Mouse (Mus musculus) liver, embryonic 15.5 days (tissue): Measurements from ENCODE around the gene Kl. TPM values are rescaled to one million over a fixed set of nuclear protein-coding genes. Genes with fewer than 3 reads are reported as not detected.

ENCODE experiments used
- ATAC-seq: fragments of 200-750 bp; cut with Nextera tagmentation; 2 replicates; pipeline ENCODE4 v1.8.0; 2017; ENCODE audit warnings: moderate number of reproducible peaks, mild to moderate bottlenecking, moderate library complexity; ENCODE audit not compliant: insufficient read depth
- H3K27ac ChIP-seq: fragments of 300-500 bp; sonication (generic); replicated peaks from 2 replicates; pipeline ENCODE4 v1.5.1; 2015; ENCODE audit warnings: mild to moderate bottlenecking, inconsistent platforms
- H3K27me3 ChIP-seq: fragments of 300-500 bp; sonication (generic); 2 replicates; pipeline ENCODE4 v1.6.1; 2015; ENCODE audit warnings: mild to moderate bottlenecking, inconsistent platforms
- H3K36me3 ChIP-seq: fragments of 300-500 bp; sonication (generic); replicated peaks from 2 replicates; pipeline ENCODE4 v1.6.1; 2015; ENCODE audit warnings: moderate library complexity, mild to moderate bottlenecking, inconsistent platforms
- H3K4me1 ChIP-seq: fragments of 300-500 bp; sonication (generic); replicated peaks from 2 replicates; pipeline ENCODE4 v1.6.1; 2015; ENCODE audit warnings: inconsistent platforms
- H3K4me2 ChIP-seq: fragments of 300-500 bp; sonication (generic); 2 replicates; pipeline ENCODE4 v1.6.1; 2015; ENCODE audit warnings: moderate library complexity, mild to moderate bottlenecking, inconsistent platforms
- H3K4me3 ChIP-seq: fragments of 300-500 bp; sonication (generic); replicated peaks from 2 replicates; pipeline ENCODE4 v1.5.1; 2015; ENCODE audit warnings: mild to moderate bottlenecking, inconsistent platforms
- H3K9ac ChIP-seq: fragments of 300-500 bp; sonication (generic); 2 replicates; pipeline ENCODE4 v1.6.1; 2015; ENCODE audit warnings: moderate library complexity, mild to moderate bottlenecking, inconsistent platforms
- H3K9me3 ChIP-seq: fragments of 300-500 bp; sonication (generic); replicated peaks from 2 replicates; pipeline ENCODE4 v1.6.1; 2016; ENCODE audit warnings: inconsistent platforms
- WGBS: fragments of 180-500 bp; shearing (Covaris S2); methylation state at CpG from one replicate; pipeline ENCODE4 v1.1.7; 2015; ENCODE audit warnings: mixed read lengths; ENCODE audit not compliant: insufficient replicate concordance; 5-methylcytosine and 5-hydroxymethylcytosine counted together
- polyA plus RNA-seq: library from polyadenylated mRNA; unstranded; fragments of >200 nt; fragmentation: Nextera tagmentation; extraction: Ambion mirVana; gene quantifications from 2 replicates; pipeline ENCODE4 v1.2.1, GENCODE M21; 2015

Kl gene
- polyA plus RNA-seq, 1 experiment from 2014 or later = 0.09 TPM

DNA sequence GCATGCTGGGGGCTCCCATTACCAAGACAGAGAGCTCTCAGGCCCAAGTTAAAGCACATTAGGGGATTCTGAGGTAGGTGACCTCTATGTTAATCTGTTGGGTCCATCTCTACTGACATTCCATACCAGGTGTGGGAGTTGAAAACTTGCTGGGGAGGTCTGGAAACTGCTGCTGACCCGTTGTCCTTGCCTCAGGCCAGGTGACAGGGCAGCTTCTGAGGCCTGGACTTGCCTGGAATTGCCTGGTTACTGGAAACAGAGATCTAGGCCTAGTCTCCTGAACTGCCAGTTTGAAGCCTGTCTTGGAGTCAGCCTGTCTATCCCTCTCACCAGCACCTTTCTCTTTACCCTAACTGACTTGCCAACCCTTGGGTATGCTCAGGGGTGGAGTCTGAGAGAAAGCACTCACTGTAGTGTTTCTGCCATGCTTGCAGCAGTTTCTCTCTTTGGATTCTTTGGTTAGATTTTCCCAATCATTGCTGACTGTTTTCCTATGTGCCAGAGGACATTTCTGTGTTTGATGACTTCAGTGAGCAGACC is 51.9 kb downstream of the Kl start:
- WGBS = 50% methylated on average over 1 of the region's 1 CpGs
- Histone ChIP-seq H3K4me1 (no peaks in the 10 kb centered on the region), H3K4me3 (no peak overlapping the region), H3K27ac (no peak overlapping the region), H3K36me3 (no peaks in the 10 kb centered on the region), H3K9me3 (no peaks in the 10 kb centered on the region), H3K4me2 (no peak overlapping the region), H3K27me3 (no peaks in the 10 kb centered on the region), H3K9ac (no peak overlapping the region)
- no peak for ATAC-seq

DNA sequence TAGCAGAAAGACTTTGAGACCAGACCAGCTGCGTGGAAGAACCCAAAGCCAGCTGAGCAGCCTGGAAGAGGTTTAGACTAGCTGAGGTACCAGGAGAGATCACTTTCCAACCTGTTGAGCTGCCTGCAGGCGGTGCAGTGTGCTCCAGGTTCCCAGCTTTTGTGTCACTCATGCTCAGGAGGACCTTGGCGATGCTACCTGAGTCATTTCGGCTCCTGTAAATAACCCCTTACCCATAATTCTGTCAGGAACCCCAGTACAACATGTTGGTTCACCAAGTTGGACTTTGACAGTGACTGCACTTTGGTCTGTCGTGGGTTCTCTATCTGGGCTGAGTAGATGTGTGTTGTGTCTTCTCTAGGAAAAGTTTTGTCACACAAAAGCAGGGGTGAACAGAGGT is 66.0 kb downstream of the Kl start:
- no peak for ATAC-seq
- Histone ChIP-seq H3K36me3 (no peaks in the 10 kb centered on the region), H3K27ac (no peak overlapping the region), H3K4me3 (no peak overlapping the region), H3K4me2 (no peak overlapping the region), H3K9ac (no peak overlapping the region), H3K27me3 (no peaks in the 10 kb centered on the region), H3K9me3 (no peaks in the 10 kb centered on the region), H3K4me1 (no peaks in the 10 kb centered on the region)
- WGBS = 47% methylated on average over 5 of the region's 5 CpGs

DNA sequence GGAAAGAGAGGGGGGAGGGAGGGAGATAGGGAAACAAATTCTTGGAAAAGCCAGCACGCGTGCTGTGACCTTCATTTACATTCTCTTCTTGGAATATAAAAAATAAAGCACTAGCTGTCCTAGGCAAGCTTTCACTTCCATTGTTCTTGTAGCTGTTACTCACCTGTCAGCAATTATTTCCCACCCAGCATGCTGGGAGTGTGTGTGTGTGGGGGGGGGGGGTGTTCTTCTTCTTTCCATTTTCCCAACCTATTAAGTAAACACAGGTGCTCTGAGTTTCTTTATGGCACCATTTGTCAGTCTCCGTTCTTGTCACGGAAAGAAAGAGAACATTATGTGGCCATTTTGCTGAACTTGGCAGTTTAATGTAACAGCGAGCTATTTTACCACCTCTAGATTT is 66.6 kb downstream of the Kl start:
- 54% methylated on average over 5 of the region's 5 CpGs for WGBS
- H3K4me3 ChIP-seq = no peak overlapping the region
- H3K27ac ChIP-seq = no peak overlapping the region
- H3K4me2 ChIP-seq = no peak overlapping the region
- H3K36me3 ChIP-seq = no peaks in the 10 kb centered on the region
- H3K4me1 ChIP-seq = no peaks in the 10 kb centered on the region
- no peak for ATAC-seq
- no peaks in the 10 kb centered on the region for H3K9me3 ChIP-seq
- H3K9ac ChIP-seq = no peak overlapping the region
- no peaks in the 10 kb centered on the region for H3K27me3 ChIP-seq

DNA sequence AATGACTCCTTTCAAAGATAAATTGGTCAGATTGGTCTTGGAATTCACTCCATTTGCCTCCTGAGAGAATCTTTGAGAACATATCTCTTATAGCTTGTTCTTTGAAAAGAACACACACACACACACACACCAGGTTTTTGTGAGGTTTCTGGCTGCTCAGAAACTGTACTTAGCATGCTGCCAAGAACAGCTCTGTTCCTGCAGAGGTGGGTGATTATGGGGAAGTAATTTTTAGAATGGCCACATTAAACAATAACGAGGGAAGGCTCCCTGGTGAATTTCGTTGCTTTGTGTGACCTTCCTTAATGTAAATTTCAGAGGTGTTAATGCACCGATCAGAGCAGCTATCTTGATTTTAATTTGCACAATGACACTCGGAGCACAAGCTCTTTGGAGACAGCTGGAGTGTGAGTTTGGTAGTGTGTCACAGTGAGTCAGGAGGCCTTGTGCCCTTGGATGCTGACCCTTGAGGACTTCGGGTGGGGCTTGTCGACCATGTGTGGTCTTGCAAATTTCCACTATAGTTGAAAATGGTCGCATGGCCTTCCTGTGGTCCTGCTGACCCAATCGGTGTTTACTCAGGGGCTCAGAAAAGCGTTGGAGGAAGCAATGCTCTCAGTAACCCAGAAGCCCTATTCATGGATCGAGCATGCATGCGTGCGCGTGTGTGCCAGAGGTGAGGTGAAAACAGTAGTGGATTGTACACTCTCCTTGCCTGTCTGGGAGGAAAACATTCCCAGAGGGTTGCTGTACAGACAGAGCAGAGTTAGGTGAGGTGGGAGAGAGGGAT is 67.8 kb downstream of the Kl start:
- Histone ChIP-seq H3K4me3 (no peak overlapping the region), H3K9me3 (no peaks in the 10 kb centered on the region), H3K4me1 (no peaks in the 10 kb centered on the region), H3K27me3 (no peaks in the 10 kb centered on the region), H3K36me3 (no peaks in the 10 kb centered on the region), H3K9ac (no peak overlapping the region), H3K27ac (no peak overlapping the region), H3K4me2 (no peak overlapping the region)
- ATAC-seq = no peak
- whole genome bisulfite sequencing = 53% methylated on average over 13 of the region's 13 CpGs

DNA sequence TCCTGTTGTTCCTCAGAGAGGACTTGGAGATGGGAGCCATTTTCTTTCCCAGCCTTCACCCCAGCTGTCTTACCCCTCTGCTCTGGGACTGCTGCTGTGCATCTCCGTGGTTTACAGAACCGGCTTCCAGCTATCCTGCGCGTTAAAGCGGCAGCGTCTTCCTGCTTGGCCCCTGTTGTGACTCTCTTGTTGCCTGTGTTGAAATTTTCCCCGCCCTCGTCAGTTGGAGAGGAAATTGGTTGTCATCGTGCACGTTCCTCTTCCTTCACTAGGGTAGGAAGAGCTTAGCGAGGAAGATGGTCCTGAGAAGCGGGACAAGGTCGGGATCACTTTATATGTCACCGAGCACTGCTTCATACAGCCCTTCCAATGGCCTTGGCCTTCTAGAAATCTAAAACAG is 68.4 kb downstream of the Kl start:
- no peaks in the 10 kb centered on the region for H3K9me3 ChIP-seq
- no peaks in the 10 kb centered on the region for H3K4me1 ChIP-seq
- no peak overlapping the region for H3K9ac ChIP-seq
- H3K36me3 ChIP-seq = no peaks in the 10 kb centered on the region
- H3K4me3 ChIP-seq = no peak overlapping the region
- H3K27ac ChIP-seq = no peak overlapping the region
- 27% methylated on average over 14 of the region's 14 CpGs for WGBS
- 0 out of 2 replicates have a peak, but pooled peaks have one; percentile 31 for ATAC-seq
- H3K4me2 ChIP-seq = no peak overlapping the region
- H3K27me3 ChIP-seq = no peaks in the 10 kb centered on the region

DNA sequence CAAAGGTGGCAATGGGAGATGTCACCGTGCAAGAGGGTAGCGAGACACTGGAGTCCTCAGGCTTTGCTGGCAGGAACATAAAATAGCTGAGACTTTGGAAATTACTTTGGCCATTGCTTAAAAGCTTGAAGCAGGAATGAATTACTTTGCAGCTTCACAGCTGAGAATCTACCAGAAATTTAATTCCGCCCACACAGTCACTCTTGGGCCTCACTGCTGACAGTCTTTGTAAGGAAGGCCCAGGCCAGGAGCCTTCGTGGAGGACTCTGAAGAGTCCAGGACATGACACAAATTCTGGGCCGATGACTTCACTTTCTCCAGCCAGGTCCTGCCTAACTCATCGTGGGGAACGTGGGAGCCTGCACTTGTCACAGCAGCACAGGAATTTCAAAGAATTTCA is 69.6 kb downstream of the Kl start:
- Histone ChIP-seq H3K27ac (no peak overlapping the region), H3K36me3 (no peaks in the 10 kb centered on the region), H3K9ac (no peak overlapping the region), H3K4me1 (no peaks in the 10 kb centered on the region), H3K4me3 (no peak overlapping the region), H3K27me3 (no peaks in the 10 kb centered on the region), H3K9me3 (no peaks in the 10 kb centered on the region), H3K4me2 (no peak overlapping the region)
- 69% methylated on average over 7 of the region's 7 CpGs for WGBS
- ATAC-seq = no peak

DNA sequence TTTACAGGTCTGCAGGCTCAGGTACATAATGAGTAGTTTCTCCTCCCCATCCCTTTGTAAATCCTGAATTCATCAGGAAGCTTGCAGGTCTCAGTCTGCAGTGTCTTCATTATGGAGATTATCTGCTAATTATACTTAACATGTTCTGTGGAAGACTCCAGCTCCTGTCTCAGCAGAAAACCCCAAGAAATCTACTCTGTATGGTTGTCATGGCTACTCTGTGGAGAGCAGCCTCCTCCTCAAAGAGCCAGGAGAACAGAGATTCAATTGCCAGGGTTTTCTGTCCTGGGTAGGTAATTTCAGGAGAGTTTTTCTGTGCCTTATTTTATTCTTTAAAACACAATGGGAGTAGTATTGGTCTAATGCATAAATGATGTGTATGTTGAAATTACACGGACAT is 70.5 kb downstream of the Kl start:
- ATAC-seq = no peak
- Histone ChIP-seq H3K27ac (no peak overlapping the region), H3K4me1 (no peaks in the 10 kb centered on the region), H3K4me2 (no peak overlapping the region), H3K9me3 (no peaks in the 10 kb centered on the region), H3K36me3 (no peaks in the 10 kb centered on the region), H3K9ac (no peak overlapping the region), H3K27me3 (no peaks in the 10 kb centered on the region), H3K4me3 (no peak overlapping the region)
- 53% methylated on average over 1 of the region's 1 CpGs for WGBS

DNA sequence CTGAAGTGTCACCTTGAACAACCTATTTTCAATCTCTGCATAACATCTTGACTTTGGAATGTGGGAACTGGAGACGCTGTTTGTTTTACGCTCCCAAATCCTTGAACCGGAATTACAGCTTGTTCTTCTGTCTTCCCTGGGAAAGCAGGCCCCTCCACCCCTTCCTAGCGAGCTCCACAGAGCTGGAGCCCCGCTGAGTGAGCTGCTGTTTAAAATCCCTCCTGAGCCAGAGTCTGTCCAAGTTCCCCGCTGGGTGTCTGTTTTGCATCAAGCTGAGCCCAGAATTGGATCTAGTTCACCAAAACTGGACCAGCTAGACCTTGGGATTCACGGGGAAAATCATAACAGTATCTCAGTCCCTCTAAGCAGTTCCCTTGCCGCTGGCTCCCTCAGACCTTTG is 71.1 kb downstream of the Kl start:
- Histone ChIP-seq H3K36me3 (no peaks in the 10 kb centered on the region), H3K9ac (no peak overlapping the region), H3K27ac (no peak overlapping the region), H3K27me3 (no peaks in the 10 kb centered on the region), H3K4me1 (no peaks in the 10 kb centered on the region), H3K4me2 (no peak overlapping the region), H3K4me3 (no peak overlapping the region), H3K9me3 (no peaks in the 10 kb centered on the region)
- 46% methylated on average over 8 of the region's 8 CpGs for WGBS
- ATAC-seq = no peak

DNA sequence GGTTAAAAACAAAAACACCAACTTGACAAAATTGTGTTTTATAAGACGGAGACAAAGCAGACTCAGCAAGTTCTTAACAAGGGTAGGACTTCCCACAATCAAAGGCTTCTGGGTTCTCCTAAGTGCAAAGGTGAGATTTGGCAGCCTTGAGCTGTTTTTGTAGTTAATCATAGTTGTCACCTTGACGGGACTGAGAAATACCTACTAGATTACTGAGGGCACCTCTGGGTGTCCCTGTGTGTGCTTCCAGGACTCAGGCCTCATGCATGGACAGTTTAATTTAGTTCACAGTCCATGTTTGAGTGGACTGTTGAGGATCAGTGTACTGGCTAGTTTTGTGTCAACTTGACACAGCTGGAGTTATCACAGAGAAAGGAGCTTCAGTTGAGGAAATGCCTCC is 72.1 kb downstream of the Kl start:
- H3K9me3 ChIP-seq = no peaks in the 10 kb centered on the region
- no peaks in the 10 kb centered on the region for H3K4me1 ChIP-seq
- WGBS = 57% methylated on average over 2 of the region's 2 CpGs
- no peak overlapping the region for H3K9ac ChIP-seq
- no peaks in the 10 kb centered on the region for H3K36me3 ChIP-seq
- H3K4me2 ChIP-seq = no peak overlapping the region
- no peak for ATAC-seq
- no peaks in the 10 kb centered on the region for H3K27me3 ChIP-seq
- H3K4me3 ChIP-seq = no peak overlapping the region
- no peak overlapping the region for H3K27ac ChIP-seq

DNA sequence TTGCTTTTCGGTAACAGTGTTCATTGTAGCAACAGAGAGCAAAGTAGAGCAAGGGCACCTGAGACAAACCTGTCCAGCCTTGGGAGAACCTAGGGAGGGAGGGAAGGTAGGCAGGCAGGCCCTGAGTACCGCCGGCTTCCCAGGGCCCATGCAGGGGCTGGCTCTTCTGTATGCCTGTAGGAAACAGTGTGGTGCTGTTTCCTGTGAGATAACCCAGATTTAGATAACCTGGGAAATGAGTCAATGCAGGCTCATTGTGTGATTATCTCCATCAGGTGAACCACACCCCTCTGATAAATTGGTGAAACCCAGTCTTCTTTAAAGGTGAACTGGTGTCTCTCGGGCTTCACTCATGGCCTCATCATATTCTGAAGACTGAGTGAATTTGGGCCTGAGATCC is 73.7 kb downstream of the Kl start:
- no peak for ATAC-seq
- Histone ChIP-seq H3K36me3 (no peaks in the 10 kb centered on the region), H3K4me2 (no peak overlapping the region), H3K27me3 (no peaks in the 10 kb centered on the region), H3K4me3 (no peak overlapping the region), H3K4me1 (no peaks in the 10 kb centered on the region), H3K9me3 (no peaks in the 10 kb centered on the region), H3K27ac (no peak overlapping the region), H3K9ac (no peak overlapping the region)
- WGBS = 45% methylated on average over 4 of the region's 4 CpGs

DNA sequence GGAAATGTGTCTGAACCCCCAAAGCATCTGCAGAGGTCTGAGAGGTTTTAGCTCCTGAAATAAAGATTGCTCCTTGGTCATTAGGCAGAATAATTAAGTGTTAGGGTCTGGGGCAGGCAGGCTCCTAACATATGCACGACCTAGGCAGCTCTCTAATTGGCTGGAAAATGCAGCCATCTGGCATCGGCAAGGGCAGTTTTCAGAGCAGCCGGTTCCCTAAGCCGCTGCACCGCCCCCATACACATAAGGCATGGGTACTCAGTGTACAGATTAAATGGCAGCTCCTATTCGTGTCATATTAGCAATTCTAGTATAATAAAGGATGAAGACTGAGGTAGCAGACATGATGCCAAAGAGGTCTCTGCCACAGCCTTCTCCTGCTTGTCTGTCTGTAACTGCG is 74.8 kb downstream of the Kl start:
- 65% methylated on average over 7 of the region's 7 CpGs for WGBS
- no peaks in the 10 kb centered on the region for H3K27me3 ChIP-seq
- ATAC-seq = no peak
- no peaks in the 10 kb centered on the region for H3K36me3 ChIP-seq
- no peaks in the 10 kb centered on the region for H3K4me1 ChIP-seq
- no peaks in the 10 kb centered on the region for H3K9me3 ChIP-seq
- no peak overlapping the region for H3K4me2 ChIP-seq
- no peak overlapping the region for H3K27ac ChIP-seq
- no peak overlapping the region for H3K4me3 ChIP-seq
- no peak overlapping the region for H3K9ac ChIP-seq

DNA sequence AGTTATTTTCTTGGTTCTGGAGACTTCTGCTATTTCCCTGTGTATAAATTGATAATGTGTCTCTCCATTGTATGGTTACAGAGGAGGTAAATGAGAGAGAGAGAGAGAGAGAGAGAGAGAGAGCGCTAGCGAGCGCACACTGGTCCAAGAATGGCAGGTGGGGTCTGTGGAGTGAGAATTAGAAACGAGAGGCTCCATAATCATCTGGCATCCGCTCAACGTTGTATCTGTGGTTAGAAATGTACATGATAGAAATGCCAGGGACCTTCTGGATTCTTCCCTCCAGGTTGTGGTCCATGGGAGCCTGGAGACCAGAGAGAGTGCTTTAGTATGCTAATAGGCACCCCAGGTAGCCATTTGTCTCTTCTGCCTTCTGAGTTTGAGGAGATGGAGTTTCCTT is 76.5 kb downstream of the Kl start:
- H3K27me3 ChIP-seq = no peaks in the 10 kb centered on the region
- no peaks in the 10 kb centered on the region for H3K9me3 ChIP-seq
- H3K9ac ChIP-seq = no peak overlapping the region
- WGBS = 60% methylated on average over 6 of the region's 6 CpGs
- ATAC-seq = no peak
- H3K4me3 ChIP-seq = no peak overlapping the region
- H3K4me1 ChIP-seq = no peaks in the 10 kb centered on the region
- no peak overlapping the region for H3K27ac ChIP-seq
- no peak overlapping the region for H3K4me2 ChIP-seq
- H3K36me3 ChIP-seq = no peaks in the 10 kb centered on the region
